Mouse (Mus musculus): ENCODE data around the gene Ankrd65.
A peak's percentile ranks its signal among the peaks of the same experiment; 100 is the strongest.
"Not testable (repeated sequence)": the region's sequence is repeated elsewhere in the genome, so short reads cannot be mapped to it uniquely, and the experiment has no call there.

The Ankrd65 gene

DNA sequence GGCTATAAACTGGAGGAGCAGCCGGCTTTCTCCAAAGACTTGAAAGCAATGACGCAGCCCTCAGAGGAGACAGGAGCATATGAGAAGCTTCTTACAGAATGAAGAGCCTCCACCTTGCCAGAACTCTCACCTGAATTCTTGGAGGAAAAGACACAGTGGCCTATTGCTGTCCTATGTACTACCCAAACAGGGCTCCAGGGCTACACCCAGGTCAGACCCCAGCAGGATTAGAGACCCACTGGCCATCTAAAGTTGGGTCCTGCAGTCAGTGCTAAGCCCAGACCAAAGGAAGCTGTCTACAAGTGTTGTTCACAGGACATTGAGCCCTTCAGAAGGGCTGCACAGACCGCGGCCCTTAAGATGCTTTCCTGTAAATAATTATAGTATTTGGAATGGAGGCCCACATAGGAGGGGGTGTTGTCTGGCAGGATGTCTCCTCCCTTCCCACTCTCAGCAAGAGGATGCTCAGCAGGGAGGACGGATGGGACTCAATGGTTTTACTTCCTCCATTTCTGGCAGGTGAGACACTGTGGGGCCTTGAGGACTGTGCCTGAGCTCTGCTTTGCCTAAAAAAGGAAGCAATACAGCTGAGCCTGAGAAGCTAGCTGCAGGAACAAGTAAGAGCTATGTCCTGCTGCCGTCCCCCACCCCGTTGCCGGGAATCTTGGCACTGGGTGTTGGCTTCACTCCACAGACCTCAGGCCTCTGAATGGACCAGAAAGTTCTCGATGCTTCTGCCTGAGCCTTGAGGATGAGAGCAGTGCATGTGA lies 15.1 kb upstream of the Ankrd65 start:
- peak; percentile 86 for DNase-seq (ENCODE audit: low spot score)

DNA sequence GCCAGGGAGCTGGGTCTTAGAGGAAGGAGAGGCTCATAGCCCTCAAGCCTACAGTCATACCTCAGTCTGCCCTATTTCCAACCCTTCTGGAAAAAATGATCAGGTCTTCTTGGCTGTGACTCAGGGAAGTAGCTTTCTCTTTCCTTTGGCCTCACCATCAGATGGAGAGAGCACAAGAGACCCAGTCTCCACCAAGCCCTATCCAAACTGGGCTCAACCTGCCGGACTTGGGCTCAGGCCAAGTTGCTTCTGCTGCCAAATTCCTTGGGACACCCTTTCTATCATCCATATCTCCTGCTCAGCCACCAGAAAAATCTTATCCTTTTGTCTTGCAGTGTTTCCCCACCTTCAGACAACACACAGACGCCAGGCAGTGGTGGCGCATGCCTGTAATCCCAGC lies 14.4 kb upstream of the Ankrd65 start:
- DNase-seq (ENCODE audit: low spot score) = peak; percentile 72

DNA sequence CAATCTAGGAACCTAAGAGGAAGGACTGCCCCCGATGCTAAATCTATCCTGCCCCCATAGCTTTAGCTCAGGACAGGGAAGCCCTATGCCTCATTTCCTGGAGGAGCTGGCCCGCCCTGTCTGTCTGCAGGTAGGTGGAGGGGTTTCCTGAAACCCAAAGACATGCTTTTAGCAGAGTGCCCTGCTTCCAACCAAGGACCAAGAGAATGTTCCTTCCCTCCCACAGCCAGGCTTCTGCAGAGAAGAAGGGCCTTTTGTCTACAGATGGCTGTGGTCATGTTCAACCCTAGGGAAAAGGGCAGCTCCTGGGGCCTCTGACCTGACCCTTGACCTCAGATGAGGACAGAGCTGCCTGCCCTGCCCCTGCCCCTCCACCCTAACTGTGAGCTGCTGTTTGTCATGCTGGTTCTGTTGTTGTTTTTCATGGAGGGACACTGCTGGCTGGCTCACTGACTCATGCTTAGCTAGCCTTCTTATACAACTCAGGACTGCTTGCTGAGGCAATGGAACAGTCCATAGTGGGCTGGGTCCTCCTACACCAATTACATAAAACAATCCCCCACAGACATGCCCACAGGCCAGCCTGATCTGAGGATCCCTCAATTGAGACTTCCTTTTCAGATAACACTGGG lies 13.4 kb upstream of the Ankrd65 start:
- DNase-seq (ENCODE audit: low spot score) = no peak

DNA sequence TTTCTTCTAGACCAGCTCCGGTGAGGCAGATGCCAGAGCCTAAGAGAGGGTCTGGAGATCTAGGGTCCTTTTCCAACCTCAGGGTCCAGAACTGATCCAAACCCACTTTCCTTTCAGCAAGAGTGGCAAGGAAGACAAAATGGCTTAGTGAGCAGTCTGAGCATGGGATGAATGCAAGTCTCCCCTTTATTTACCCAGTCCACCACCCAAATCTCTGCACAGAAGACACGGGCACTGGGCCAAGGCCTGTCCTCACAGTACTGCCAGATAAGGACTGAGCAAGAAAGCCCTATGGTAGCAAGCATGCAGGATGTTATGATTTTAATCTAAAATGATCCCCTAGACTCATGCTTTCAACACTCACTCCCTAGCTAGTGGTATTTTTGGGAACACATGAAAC lies 12.4 kb upstream of the Ankrd65 start:
- no peak for DNase-seq (ENCODE audit: low spot score)

DNA sequence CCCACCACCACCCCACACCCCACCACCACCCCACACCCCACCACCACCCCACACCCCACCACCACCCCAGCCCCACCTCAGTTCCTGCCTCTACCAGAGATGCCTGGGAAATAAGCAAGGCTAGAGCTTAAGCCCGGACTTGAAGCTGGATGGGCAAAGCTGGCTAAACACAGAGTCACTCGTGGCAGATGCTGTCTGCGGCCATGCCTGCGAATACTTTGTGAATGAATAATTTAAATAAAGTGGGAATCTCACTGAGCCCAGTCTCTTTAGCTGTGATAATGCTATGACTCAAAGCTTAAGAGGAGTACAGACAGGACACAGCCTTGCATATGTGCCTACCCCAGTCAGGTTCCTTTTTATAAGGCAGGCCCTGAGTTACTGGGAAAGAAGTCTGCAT lies 10.7 kb upstream of the Ankrd65 start:
- no peak for DNase-seq (ENCODE audit: low spot score)

DNA sequence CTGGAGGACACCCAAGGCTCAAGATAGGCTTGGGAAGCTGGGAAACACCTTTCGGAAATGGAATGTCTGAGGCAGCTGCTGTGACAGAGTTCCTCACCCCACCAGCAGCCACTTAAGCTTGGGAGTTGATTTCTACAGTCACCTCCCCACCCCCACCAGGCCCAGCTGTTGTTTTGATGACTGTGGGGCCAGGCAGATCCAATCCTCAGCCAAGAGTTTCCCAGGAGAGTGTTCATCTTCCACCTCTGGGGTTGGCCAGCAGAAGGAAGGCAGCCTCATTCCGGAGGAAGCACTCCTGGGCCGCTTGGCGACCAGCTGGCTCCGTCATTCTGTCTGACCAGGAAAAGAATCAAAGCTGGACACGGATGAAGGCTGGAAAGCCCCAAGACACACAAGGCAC lies 9.3 kb upstream of the Ankrd65 start:
- DNase-seq (ENCODE audit: low spot score) = peak; percentile 67

DNA sequence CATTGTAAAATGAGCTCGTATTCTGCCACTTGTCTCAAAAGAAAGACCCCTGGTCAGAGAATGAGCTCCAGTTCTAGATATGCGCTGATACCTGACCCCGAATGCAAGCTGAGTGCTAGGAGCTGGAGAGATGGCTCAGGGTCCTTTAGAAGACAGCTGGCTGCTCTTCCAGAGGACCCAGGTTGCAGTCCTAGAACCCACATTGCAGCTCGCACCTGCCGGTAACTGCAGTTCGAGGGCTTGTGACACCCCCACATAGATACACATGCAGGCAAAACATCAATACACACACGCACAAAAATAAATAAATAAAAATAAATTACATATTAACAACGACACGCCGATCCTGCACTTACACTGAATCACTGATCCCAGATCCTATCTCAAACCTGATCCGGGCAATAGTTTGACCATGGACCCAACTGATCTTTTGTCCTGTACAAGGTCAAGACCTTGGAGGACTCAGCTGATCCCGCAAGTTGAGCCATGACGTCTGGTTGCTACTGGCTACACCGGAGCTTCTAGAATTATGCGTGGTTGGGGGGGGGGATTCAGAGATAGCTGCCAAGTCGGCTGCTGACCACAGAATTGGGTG lies 6.7 kb upstream of the Ankrd65 start:
- no peak for DNase-seq (ENCODE audit: low spot score)

DNA sequence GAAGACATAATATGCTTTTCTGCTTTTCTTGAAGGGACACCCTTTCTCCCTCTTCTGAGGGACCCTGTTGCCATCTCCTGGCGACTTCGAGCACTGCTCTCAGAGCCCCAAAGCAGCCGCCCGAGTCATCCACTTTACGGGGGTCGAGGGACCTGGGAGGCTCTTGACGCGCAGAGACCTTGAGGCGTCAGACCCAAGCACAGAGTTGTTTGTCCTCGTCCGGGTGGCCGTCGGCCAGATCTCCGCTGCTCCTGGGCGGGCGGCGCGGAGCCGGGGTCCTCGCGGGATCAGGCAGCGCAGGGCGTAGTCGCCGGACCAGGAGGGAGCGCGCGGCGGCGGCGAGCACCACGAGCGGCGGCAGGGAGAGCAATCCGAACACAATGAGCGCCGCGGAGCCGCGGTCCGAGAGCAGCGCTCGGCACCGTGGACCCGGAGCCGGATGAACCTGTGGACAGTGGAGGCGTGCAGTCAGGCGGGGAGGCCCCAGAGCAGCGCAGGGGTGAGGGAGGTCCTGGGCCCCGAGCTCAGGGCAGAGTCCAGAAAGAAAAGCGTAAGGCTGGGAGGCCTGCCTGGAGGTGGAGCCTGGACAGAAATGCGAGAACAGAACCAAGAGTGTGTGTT lies 6.0 kb upstream of the Ankrd65 start:
- DNase-seq (ENCODE audit: low spot score) = peak; percentile 68

DNA sequence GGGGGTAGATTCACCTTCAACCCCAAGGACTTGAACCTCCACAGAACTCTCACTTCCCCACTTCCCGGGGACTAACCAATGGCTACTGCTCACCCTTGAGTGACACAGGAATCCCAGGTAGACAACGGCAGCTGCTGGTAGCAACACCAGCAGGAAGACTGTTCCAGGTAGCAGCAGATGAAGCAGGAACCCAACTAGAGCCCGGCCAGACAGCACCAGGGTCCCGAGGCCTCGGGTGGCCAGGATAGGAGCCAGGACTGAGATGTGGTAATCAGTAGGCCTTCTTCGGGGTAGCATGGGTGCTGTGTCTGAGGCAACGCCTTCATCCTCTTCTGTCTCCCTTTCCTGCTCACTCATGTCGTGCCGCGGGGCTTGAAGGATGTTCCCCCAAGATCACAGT lies 5.0 kb upstream of the Ankrd65 start:
- DNase-seq (ENCODE audit: low spot score) = no peak

DNA sequence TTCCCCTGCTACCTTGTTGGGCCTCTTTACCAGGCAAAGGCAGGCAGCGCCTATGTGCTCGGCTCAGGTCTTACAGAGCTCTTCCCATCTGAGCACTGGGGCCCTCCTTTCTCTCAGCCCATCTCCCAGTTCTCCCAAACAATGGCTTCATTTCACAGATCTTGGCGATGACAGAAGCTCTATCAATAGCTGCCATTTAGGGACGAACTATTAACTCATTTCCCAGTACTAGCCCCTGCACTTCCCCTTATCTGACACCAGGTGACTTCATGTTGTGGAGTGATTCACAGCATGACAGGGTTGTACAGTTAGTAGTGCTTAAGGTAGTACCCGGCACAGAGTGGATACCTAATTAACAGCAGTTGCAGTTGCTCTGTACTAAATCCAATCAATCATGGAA lies 4.4 kb upstream of the Ankrd65 start, which contains the start of gene Tmem88b:
Gene Tmem88b (minus strand): TSS at position 56 of the 400 bp plus-strand sequence.
- no peak for DNase-seq (ENCODE audit: low spot score)

DNA sequence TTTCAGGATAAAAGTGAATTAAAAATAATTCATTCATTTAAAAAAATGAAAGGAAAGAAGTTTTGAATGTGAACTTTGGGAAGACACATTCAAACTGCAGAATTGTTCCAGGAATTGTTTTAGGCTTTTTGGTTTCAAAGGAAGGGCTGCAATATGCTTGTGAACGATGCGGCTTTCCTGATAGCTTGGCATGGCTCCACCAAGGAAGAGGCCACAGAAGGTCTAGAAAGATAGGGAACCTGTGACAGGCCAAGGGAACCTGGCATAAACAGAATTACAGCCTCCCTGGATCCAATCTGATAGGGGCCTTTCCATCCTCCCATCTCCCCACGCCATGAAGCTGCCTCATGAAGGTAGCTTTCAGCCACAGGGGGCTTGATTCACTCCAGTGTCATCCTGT lies 1.9 kb upstream of the Ankrd65 start:
- DNase-seq (ENCODE audit: low spot score) = no peak

DNA sequence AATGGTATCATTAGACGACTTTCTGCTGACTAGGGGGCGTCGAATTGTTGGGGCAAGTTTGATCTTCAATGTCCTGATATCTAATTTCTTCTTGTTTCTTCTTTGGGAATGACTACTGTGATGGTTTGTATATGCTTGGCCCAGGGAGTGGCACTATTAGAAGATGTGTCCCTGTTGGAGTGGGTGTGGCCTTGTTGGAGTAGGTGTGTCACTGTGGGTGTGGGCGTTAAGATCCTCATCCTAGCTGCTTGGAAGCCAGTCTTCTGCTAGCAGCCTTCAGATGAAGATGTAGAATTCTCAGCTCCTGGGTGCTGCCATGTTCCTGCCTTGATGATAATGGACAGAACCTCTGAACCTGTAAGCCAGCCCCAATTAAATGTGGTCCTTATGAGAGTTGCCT lies 1.4 kb upstream of the Ankrd65 start:
- not testable (repeated sequence) for DNase-seq (ENCODE audit: low spot score)

DNA sequence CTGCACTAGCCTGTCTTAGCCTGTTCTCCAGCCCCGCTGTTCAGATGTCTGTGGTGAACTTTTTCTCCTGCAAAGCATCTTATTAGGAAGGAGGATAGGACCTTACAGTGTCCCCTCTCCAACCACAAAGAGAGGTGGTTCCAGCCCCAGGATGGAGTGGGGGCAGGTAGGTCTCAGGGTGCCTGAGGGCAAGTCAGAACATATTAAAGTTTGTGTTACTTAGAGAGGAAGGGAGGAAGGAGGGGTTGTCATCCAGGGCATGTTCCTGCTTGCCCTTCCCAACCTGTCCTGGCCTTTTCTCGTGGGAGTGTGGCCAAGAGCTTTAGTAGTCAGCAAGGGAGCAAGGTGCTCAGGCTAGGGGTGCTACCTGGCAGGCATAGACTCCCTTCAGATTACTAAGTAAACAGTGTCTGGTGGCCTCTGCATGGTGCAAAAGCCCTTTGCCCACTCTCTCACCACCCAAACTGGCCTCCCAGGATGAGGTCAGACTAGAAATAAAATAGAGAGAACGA lies 467 bp downstream of the Ankrd65 start:
- DNase-seq (ENCODE audit: low spot score) = no peak

DNA sequence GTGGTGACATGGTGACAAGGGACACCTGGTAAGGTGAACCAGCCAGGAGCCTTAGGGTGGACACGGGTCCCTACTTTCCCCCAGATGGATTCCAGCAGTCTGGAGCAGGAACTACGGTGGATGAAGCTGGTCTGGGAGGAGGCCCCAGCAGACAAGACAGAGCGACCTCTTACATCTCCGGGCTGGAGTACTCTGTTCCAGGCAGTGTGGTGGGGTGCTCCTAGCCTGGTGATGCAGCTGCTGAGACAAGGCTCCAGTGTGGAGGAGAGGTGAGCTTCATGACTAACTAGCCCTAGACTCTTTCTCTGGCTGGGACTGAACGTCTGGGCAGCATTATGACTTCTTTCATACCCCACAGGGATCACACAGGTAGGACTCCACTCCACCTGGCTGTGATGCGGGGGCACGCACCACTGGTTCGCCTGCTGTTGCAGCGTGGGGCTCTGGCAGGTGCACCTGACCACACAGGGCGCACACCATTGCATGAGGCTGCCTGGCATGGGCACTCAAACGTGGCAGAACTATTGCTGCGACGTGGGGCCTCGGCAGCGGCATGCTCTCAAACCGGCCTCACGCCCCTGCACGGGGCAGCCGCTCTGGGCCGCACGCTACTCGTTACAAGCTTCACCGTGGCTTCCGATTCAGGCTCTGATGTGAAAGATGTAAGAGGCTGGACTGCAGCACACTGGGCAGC lies 1.1 kb downstream of the Ankrd65 start:
- peak; percentile 16 for DNase-seq (ENCODE audit: low spot score)

DNA sequence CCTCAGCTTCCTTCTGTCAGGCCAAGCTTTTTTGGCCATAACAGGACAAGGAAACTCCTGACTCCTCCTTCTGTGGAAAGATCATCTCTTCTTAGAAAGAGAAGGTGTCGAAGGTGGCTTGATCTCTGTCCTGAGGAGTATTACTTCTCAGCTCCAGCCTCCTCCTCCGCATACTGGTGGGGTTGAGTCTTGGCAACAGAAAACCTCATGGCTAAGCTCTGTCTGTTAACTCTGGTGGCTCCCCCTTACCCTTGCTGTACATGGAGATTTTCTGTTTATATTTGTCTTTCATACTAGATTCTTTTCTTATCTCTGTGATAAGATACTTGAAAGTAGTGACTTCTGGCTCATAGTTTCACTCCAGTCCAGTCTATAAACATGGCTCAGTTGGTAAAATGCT lies 3.5 kb downstream of the Ankrd65 start:
- DNase-seq (ENCODE audit: low spot score) = no peak

DNA sequence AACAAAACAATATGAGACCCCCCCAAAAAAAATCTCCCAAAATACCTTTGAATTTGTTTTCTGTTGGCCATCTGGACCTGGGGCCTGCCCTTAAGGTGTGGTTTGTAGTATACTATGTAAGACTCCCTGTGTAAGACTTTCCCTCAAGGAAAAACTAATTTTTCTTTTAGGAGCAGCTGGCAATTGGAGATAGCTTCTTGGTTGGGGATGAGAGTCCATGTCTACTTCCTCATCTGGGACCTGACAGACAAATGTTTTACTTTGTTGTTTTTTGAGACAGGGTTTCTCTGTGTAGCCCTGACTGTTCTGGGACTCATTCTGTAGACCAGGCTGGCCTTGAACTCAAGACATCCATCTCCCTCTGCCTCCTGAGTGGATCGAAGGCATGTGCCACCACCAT lies 11.8 kb downstream of the Ankrd65 start:
- no peak for DNase-seq (ENCODE audit: low spot score)

DNA sequence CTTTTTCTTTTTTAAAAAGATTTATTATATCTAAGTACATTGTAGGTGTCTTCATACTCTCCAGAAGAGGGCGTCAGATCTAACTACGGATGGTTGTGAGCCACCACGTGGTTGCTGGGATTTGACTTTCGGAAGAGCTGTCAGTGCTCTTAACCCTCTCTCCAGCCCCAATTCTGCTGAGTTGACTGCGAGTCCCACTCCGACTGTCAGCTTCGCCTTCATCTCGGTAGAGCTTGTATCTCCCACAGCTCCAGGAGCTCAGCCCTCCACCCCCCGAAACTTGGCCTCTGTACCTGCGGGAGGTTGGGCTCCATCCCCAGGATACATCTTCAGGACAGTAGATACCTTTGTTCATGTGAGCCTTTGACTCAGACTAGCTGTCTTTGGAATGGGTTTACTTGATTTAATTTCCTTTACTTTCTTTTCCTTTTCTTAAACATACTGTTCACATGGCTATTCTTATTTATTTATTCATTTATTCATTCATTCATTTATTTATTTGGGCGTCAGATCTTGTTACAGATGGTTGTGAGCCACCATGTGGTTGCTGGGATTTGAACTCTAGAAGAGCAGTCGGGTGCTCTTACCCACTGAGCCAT lies 12.6 kb downstream of the Ankrd65 start, which contains the start of gene Mrpl20:
Gene Mrpl20 (plus strand): TSS at position 138 of the 599 bp plus-strand sequence.
- DNase-seq (ENCODE audit: low spot score) = no peak

DNA sequence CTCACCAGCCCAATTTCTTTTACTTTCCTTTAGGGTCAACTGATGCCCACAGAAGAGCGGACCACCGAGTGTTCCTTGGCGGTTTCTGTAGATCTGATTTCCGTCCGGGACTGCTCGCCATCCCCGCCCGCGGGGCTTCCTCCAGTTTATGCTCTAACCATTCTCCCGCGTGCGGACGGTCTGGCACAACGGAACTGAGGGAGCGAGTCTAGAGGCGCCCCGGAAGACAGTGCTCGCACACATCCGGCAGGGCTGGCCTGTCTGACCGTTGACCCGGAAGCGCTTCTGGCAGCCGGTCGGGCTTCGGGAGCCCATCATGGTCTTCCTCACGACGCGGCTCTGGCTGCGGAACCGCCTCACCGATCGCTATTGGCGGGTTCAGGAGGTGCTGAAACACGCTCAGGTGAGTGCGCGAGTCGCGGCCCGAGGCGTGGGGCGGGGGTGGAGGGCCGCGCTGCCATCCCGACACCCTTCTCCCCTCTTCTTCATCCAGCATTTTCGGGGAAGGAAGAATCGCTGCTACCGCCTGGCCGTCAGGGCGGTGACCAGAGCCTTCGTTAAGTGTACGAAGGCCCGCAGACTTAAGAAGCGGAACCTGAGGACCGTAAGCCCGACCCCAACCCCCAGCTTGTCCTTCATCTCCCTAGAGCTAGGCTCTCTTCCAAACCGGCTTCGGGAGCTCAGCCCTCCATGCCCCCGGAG lies 13.3 kb downstream of the Ankrd65 start:
- peak; percentile 94 for DNase-seq (ENCODE audit: low spot score)

DNA sequence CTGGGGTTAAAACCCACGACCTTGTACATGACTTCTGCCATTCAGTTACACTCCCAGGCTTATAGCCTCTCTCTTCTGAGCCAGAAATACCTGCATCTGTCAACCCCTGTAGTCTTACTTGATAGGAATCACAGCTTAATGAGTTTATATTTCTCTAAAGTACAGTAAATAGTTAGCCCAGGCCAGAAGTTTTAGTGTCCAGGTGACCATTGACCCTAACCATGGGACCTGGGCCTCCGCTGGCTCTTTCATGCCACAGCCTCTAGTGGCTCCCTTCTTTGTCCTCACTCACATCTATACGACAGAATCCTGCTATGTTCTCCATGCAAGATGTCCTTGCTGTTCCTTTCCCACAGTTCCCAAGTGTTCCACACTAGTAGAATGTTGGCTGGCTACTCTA lies 17.6 kb downstream of the Ankrd65 start:
- DNase-seq (ENCODE audit: low spot score) = no peak

DNA sequence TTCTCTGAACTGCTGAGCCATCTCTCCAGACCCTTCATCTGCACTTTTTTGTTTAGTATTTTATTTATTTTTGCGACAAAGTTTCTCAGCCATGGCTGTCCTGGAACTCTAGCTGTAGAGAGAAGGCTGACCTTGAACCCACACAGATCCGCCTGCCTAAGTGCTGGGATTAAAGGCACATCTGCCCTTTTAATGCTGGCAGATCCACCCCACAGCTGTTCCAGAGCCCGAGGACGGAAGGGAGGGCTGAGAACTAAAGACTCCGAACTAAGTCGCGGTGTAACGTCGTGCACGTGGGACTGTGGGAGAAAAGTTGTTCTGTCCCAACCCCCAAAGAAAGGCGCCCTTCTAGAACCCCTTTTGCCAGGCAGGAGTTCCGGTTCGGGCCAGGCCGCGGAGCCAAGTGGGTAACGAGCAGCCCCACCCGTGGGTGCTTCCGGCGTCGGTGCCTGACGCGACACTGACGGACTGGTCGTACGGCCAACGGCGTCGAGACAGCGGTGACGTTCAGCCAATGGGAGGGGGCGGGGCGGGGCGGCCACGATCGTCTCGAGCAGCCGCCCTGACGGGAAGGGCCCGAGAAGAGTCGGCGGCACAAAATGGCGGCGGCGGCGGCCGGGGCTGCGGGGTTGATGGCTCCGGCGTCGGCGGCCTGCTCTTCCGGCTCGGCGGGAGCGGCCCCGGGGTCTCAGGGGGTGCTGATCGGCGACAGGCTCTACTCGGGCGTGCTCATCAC lies 21.9 kb downstream of the Ankrd65 start, which contains the start of gene Ccnl2:
Gene Ccnl2 (plus strand): TSS at position 561 of the 736 bp plus-strand sequence.
- peak; percentile 96 for DNase-seq (ENCODE audit: low spot score)

Measured in testis, postnatal 14 days (tissue).